11 mouse cellular contexts compared by ENCODE assay signal in genomic region chr11:78832117-78832726, GRCm38 (mm10). TPM values are rescaled to one million over a fixed set of nuclear protein-coding genes. Genes with fewer than 3 reads are reported as not detected.
A peak's percentile ranks its signal among the peaks of the same experiment; 100 is the strongest.
DNase-seq lines count a peak whose midpoint lies in the region; ATAC-seq lines count a peak whose summit lies in the region.
"Had no signal": no experiment of that assay in that cellular context is flagged by ENCODE, and none has a peak within 500 bp of the region (broad histone marks: within the 10 kb centered on the region; RNA-seq: fewer than 3 reads in every experiment).

No protein-coding gene starts in this region.

- peak overlapping the region; percentile 59; the same call in 1 of the 2 replicates for H3K27ac ChIP-seq in hindbrain, embryonic 10.5 days
- no peak overlapping the region for H3K27ac ChIP-seq in hindbrain, embryonic 16.5 days (ENCODE audit: low read depth, low read length)
- peak overlapping the region; percentile 40; the same call in 1 of the 2 replicates for H3K27ac ChIP-seq in limb, embryonic 13.5 days
- H3K27ac ChIP-seq: hindbrain, postnatal 0 days; neural tube, embryonic 12.5 days; stomach, embryonic 15.5 days had no signal

- 93% methylated on average over 10 of the region's 10 CpGs for WGBS in hindbrain, embryonic 10.5 days
- WGBS in hindbrain, embryonic 16.5 days, result 90% methylated on average over 10 of the region's 10 CpGs
- WGBS in limb, embryonic 13.5 days, result 73% methylated on average over 10 of the region's 10 CpGs

- no peaks in the 10 kb centered on the region for H3K9me3 ChIP-seq in hindbrain, embryonic 10.5 days
- no peaks in the 10 kb centered on the region for H3K9me3 ChIP-seq in hindbrain, embryonic 16.5 days (ENCODE audit: control insufficient read depth, low read length)
- H3K9me3 ChIP-seq in limb, embryonic 13.5 days, result no peaks in the 10 kb centered on the region
- H3K9me3 ChIP-seq: neural tube, embryonic 12.5 days; stomach, embryonic 15.5 days had no signal

- H3K4me3 ChIP-seq in hindbrain, embryonic 10.5 days, result no peak overlapping the region
- H3K4me3 ChIP-seq in hindbrain, embryonic 16.5 days (ENCODE audit: low read length), result no peak overlapping the region
- H3K4me3 ChIP-seq in limb, embryonic 13.5 days, result no peak overlapping the region
- H3K4me3 ChIP-seq: neural tube, embryonic 12.5 days; stomach, embryonic 15.5 days had no signal

- no peak for DNase-seq in hindbrain, embryonic 10.5 days (ENCODE audit: low spot score)
- DNase-seq in spleen, postnatal 10 days (ENCODE audit: low spot score in 2 of 2), result peak; percentile 36 to 39
- no peak for DNase-seq in spleen, postnatal 14 days (ENCODE audit: low spot score in 2 of 2)
- DNase-seq in spleen, postnatal 36 days (ENCODE audit: low spot score in 2 of 2), result peak; percentile 13 to 15
- DNase-seq in layer of hippocampus, postnatal 25 days (ENCODE audit: extremely low spot score in 1 of 2, low spot score in 1 of 2), result no peak

- H3K4me1 ChIP-seq in hindbrain, embryonic 10.5 days (replicated peaks), result peaks cover 55% of the 10 kb centered on the region
- H3K4me1 ChIP-seq in hindbrain, embryonic 16.5 days (ENCODE audit: control insufficient read depth, insufficient read depth, low read depth, low read length), result peaks cover 5% of the 10 kb centered on the region
- peaks cover 37% of the 10 kb centered on the region for H3K4me1 ChIP-seq in limb, embryonic 13.5 days

- H3K9ac ChIP-seq in hindbrain, embryonic 16.5 days (ENCODE audit: low read depth, low read length), result no peak overlapping the region
- no peak overlapping the region for H3K9ac ChIP-seq in limb, embryonic 13.5 days
- H3K9ac ChIP-seq: neural tube, embryonic 12.5 days; stomach, embryonic 15.5 days had no signal

- H3K36me3 ChIP-seq in hindbrain, embryonic 10.5 days, result no peaks in the 10 kb centered on the region
- H3K36me3 ChIP-seq in hindbrain, embryonic 16.5 days (ENCODE audit: control insufficient read depth, insufficient read depth, low read length), result no peaks in the 10 kb centered on the region
- H3K36me3 ChIP-seq in limb, embryonic 13.5 days, result no peaks in the 10 kb centered on the region
- H3K36me3 ChIP-seq: neural tube, embryonic 12.5 days; stomach, embryonic 15.5 days had no signal

- ATAC-seq in hindbrain, embryonic 16.5 days, result no peak
- 0 out of 2 replicates have a peak, but pooled peaks have one; percentile 9 for ATAC-seq in limb, embryonic 13.5 days (ENCODE audit: low FRiP score, low read depth)
- ATAC-seq in CD4-positive, CD25-positive, alpha-beta regulatory T cell, adult 4 months, result no peak
- ATAC-seq: hindbrain, postnatal 0 days had no signal

- H3K4me2 ChIP-seq in hindbrain, embryonic 16.5 days (ENCODE audit: low read length), result no peak overlapping the region
- no peak overlapping the region for H3K4me2 ChIP-seq in limb, embryonic 13.5 days (replicated peaks)
- H3K4me2 ChIP-seq: neural tube, embryonic 12.5 days; stomach, embryonic 15.5 days had no signal

- H3K27me3 ChIP-seq in hindbrain, embryonic 10.5 days (ENCODE audit: insufficient read depth, poor library complexity, severe bottlenecking), result peaks cover 4% of the 10 kb centered on the region; the same call in 1 of the 2 replicates
- H3K27me3 ChIP-seq in hindbrain, embryonic 16.5 days (replicated peaks; ENCODE audit: control insufficient read depth, insufficient read depth, low read length), result no peaks in the 10 kb centered on the region
- no peaks in the 10 kb centered on the region for H3K27me3 ChIP-seq in limb, embryonic 13.5 days
- H3K27me3 ChIP-seq: neural tube, embryonic 12.5 days; stomach, embryonic 15.5 days had no signal

RNA-seq across cellular contexts. Expression of gene Lyrm9, which starts 5.8 kb away (rescaled TPM):
- polyA plus RNA-seq in hindbrain, embryonic 10.5 days (2016; fragmentation: Nextera tagmentation; extraction: Ambion mirVana), result 19.8 and 23.9 TPM in 2 replicates
- 36.2 and 48.4 TPM in 2 replicates for polyA plus RNA-seq in hindbrain, embryonic 16.5 days (2015; fragmentation: Nextera tagmentation; extraction: Ambion mirVana)
- polyA plus RNA-seq in limb, embryonic 13.5 days (2015; fragmentation: Nextera tagmentation; extraction: Ambion mirVana), result 14.5 and 14.6 TPM in 2 replicates
- 10 to 100 TPM; 15.5 to 21.6 TPM for total RNA-seq in layer of hippocampus, postnatal 25 days (2021)
- polyA plus RNA-seq in CD4-positive, CD25-positive, alpha-beta regulatory T cell, adult 4 months (2017; shearing (Covaris generic)), result 10 to 100 TPM; 29.9 to 31.4 TPM

Comparison
In these comparisons a context has a peak if more than half of its experiments do, and no peak if none do; other contexts are left out.
1. DNase-seq: peak in spleen, postnatal 10 days (2 of 2) and spleen, postnatal 36 days (2 of 2); none in hindbrain, embryonic 10.5 days (single experiment), spleen, postnatal 14 days (0 of 2) and layer of hippocampus, postnatal 25 days (0 of 2).